Mouse (Mus musculus) ES-E14 (cell line): ENCODE data around the gene Metap1d.

Experiments used
- CHD2 ChIP-seq: IDR thresholded peaks from 2 replicates; pipeline ENCODE4 v1.6.1; 2014; ENCODE audit warnings: mild to moderate bottlenecking, low read depth, low read length, inconsistent platforms
- ZC3H11A ChIP-seq: IDR thresholded peaks from 2 replicates; pipeline ENCODE4 v1.6.1; 2012; ENCODE audit warnings: low read depth, mild to moderate bottlenecking, inconsistent platforms, low read length, borderline replicate concordance
- ZNF384 ChIP-seq: IDR thresholded peaks from 2 replicates; pipeline ENCODE4 v1.6.1; 2012; ENCODE audit warnings: low read depth, low read length, inconsistent platforms

GRCm38 (mm10) chr2:71462553-71462952 is 9.5 kb downstream of the Metap1d start:
- TF ChIP-seq CHD2: no peak
- no peak for TF ChIP-seq ZC3H11A
- no peak for TF ChIP-seq ZNF384
